Mouse (Mus musculus) yolk sac, embryonic 10.5 days (tissue): ENCODE measurements around the gene Larp1.

Experiments used
- DNase-seq: peaks from one replicate; pipeline ENCODE4 v3.0.0-alpha.2; 2017; ENCODE audit warnings: low spot score

Gene Larp1

GRCm38 (mm10) chr11:58009051-58009515, at the start of gene Larp1:
Larp1 (plus strand) TSS chr11:58009064.
- no peak for DNase-seq

- DNase-seq: no peak
These were observed 48.9 kb upstream of the Larp1 start for GRCm38 (mm10) chr11:57959924-57960323.

- DNase-seq: peak; percentile 87
These were observed 46.2 kb upstream of the Larp1 start for GRCm38 (mm10) chr11:57962382-57963285.

GRCm38 (mm10) chr11:57963291-57963870, 45.5 kb upstream of the Larp1 start:
- no peak for DNase-seq

GRCm38 (mm10) chr11:57966630-57967029, 42.2 kb upstream of the Larp1 start:
- DNase-seq: no peak

- no peak for DNase-seq
These were observed 40.6 kb upstream of the Larp1 start for GRCm38 (mm10) chr11:57968301-57968700.

- peak; percentile 48 for DNase-seq
These were observed 38.3 kb upstream of the Larp1 start for GRCm38 (mm10) chr11:57970541-57970940.

GRCm38 (mm10) chr11:57973001-57973912, 35.6 kb upstream of the Larp1 start:
- no peak for DNase-seq

GRCm38 (mm10) chr11:57973913-57974234, 35.0 kb upstream of the Larp1 start:
- no peak for DNase-seq

GRCm38 (mm10) chr11:57975876-57976275, 33.0 kb upstream of the Larp1 start:
- no peak for DNase-seq

GRCm38 (mm10) chr11:57977681-57978080, 31.2 kb upstream of the Larp1 start:
- DNase-seq: no peak

- no peak for DNase-seq
These were observed 29.2 kb upstream of the Larp1 start for GRCm38 (mm10) chr11:57979621-57980020.

GRCm38 (mm10) chr11:57981083-57981809, 27.6 kb upstream of the Larp1 start:
- DNase-seq: no peak

GRCm38 (mm10) chr11:57983480-57984342, 25.2 kb upstream of the Larp1 start:
- peak; percentile 85 for DNase-seq

- DNase-seq: no peak
These were observed 24.6 kb upstream of the Larp1 start for GRCm38 (mm10) chr11:57984343-57984666.

- DNase-seq: no peak
These were observed 23.4 kb upstream of the Larp1 start for GRCm38 (mm10) chr11:57985485-57985884.

- no peak for DNase-seq
These were observed 22.8 kb upstream of the Larp1 start for GRCm38 (mm10) chr11:57986053-57986452.

- DNase-seq: no peak
These were observed 22.4 kb upstream of the Larp1 start for GRCm38 (mm10) chr11:57986456-57986855.

GRCm38 (mm10) chr11:57986861-57987260, 22.0 kb upstream of the Larp1 start:
- no peak for DNase-seq

GRCm38 (mm10) chr11:57998168-57998567, 10.7 kb upstream of the Larp1 start:
- DNase-seq: no peak

GRCm38 (mm10) chr11:57998872-57999271, 10.0 kb upstream of the Larp1 start:
- peak; percentile 72 for DNase-seq
